Mouse (Mus musculus): ENCODE results near the gene Cyp4f18. TPM values are rescaled to one million over a fixed set of nuclear protein-coding genes. Genes with fewer than 3 reads are reported as not detected.
"Not testable (repeated sequence)": the region's sequence is repeated elsewhere in the genome, so short reads cannot be mapped to it uniquely, and the experiment has no call there.

Gene Cyp4f18
- polyA plus RNA-seq, 1 experiment from 2014 or later = 0.88 TPM

DNA sequence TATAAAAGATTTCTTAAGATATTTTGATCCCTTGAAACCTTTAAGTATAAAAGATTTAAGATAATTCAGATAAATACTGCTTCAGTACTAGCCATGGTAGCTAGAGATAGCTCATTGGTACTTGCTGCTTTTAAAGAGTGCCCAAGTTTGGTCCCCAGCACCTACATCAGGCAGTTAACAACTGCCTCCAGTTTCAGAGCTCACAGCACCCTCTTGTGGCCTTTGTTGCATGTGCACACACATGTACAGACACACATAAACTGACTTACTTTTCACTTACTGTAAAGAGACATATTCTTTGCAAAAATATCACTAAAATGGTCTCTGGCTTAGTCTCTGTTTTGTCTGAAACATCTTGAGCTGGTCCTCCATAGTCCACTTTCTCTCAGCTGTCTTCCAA, 43.0 kb downstream of the Cyp4f18 start:
- Histone ChIP-seq H3K9ac (ENCODE audit: low read depth, low read length) (no peak overlapping the region), H3K4me2 (ENCODE audit: low read length) (no peak overlapping the region), H3K4me1 (ENCODE audit: control insufficient read depth, insufficient read depth, low read depth, low read length) (no peaks in the 10 kb centered on the region), H3K27me3 (replicated peaks; ENCODE audit: control insufficient read depth, insufficient read depth, low read length) (no peaks in the 10 kb centered on the region), H3K9me3 (ENCODE audit: control insufficient read depth, low read length) (no peaks in the 10 kb centered on the region), H3K36me3 (ENCODE audit: control insufficient read depth, insufficient read depth, low read length) (peaks cover 22% of the 10 kb centered on the region), H3K4me3 (ENCODE audit: low read length) (no peak overlapping the region), H3K27ac (ENCODE audit: low read depth, low read length) (no peak overlapping the region)
- no peak for ATAC-seq

- no peaks in the 10 kb centered on the region for H3K27me3 ChIP-seq (replicated peaks; ENCODE audit: control insufficient read depth, insufficient read depth, low read length)
- 98% methylated on average over 2 of the region's 2 CpGs for WGBS
- H3K27ac ChIP-seq (ENCODE audit: low read depth, low read length) = no peak overlapping the region
- ATAC-seq = no peak
- no peaks in the 10 kb centered on the region for H3K4me1 ChIP-seq (ENCODE audit: control insufficient read depth, insufficient read depth, low read depth, low read length)
- H3K4me3 ChIP-seq (ENCODE audit: low read length) = no peak overlapping the region
- peaks cover 22% of the 10 kb centered on the region for H3K36me3 ChIP-seq (ENCODE audit: control insufficient read depth, insufficient read depth, low read length)
- H3K4me2 ChIP-seq (ENCODE audit: low read length) = no peak overlapping the region
- no peak overlapping the region for H3K9ac ChIP-seq (ENCODE audit: low read depth, low read length)
- H3K9me3 ChIP-seq (ENCODE audit: control insufficient read depth, low read length) = no peaks in the 10 kb centered on the region
Observed at GRCm38 (mm10) chr8:71965166-71965565, 44.3 kb downstream of the Cyp4f18 start.

GRCm38 (mm10) chr8:71964051-71964450, 45.4 kb downstream of the Cyp4f18 start:
- 89% methylated on average over 3 of the region's 3 CpGs for WGBS
- H3K9ac ChIP-seq (ENCODE audit: low read depth, low read length) = no peak overlapping the region
- ATAC-seq = no peak
- H3K4me3 ChIP-seq (ENCODE audit: low read length) = no peak overlapping the region
- H3K4me1 ChIP-seq (ENCODE audit: control insufficient read depth, insufficient read depth, low read depth, low read length) = no peaks in the 10 kb centered on the region
- H3K9me3 ChIP-seq (ENCODE audit: control insufficient read depth, low read length) = no peaks in the 10 kb centered on the region
- no peaks in the 10 kb centered on the region for H3K27me3 ChIP-seq (replicated peaks; ENCODE audit: control insufficient read depth, insufficient read depth, low read length)
- no peak overlapping the region for H3K4me2 ChIP-seq (ENCODE audit: low read length)
- peaks cover 22% of the 10 kb centered on the region for H3K36me3 ChIP-seq (ENCODE audit: control insufficient read depth, insufficient read depth, low read length)
- no peak overlapping the region for H3K27ac ChIP-seq (ENCODE audit: low read depth, low read length)

DNA sequence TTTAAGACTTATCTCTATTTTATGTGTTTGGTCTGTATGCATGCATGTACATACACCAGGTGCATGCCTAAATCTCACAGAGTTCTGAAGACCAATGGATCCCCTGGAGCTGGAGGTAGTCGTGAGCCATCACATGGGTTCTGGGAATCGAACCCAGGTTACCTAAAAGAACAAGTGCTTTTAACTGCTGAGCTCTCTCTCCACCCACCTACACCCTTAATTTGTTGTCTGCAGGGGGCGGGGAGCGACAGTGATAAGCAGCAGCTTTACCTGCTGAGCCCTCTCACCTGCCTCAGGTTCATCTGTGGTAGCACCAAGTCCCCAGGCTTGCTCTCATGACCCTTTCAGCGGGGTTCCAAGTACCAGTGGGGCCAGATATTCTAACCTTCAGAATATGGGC, 47.6 kb downstream of the Cyp4f18 start:
- Histone ChIP-seq H3K27me3 (replicated peaks; ENCODE audit: control insufficient read depth, insufficient read depth, low read length) (no peaks in the 10 kb centered on the region), H3K4me2 (ENCODE audit: low read length) (no peak overlapping the region), H3K27ac (ENCODE audit: low read depth, low read length) (no peak overlapping the region), H3K9me3 (ENCODE audit: control insufficient read depth, low read length) (no peaks in the 10 kb centered on the region), H3K4me3 (ENCODE audit: low read length) (no peak overlapping the region), H3K9ac (ENCODE audit: low read depth, low read length) (no peak overlapping the region), H3K4me1 (ENCODE audit: control insufficient read depth, insufficient read depth, low read depth, low read length) (no peaks in the 10 kb centered on the region), H3K36me3 (ENCODE audit: control insufficient read depth, insufficient read depth, low read length) (peaks cover 14% of the 10 kb centered on the region)
- WGBS = 94% methylated on average over 5 of the region's 5 CpGs
- ATAC-seq = no peak

DNA sequence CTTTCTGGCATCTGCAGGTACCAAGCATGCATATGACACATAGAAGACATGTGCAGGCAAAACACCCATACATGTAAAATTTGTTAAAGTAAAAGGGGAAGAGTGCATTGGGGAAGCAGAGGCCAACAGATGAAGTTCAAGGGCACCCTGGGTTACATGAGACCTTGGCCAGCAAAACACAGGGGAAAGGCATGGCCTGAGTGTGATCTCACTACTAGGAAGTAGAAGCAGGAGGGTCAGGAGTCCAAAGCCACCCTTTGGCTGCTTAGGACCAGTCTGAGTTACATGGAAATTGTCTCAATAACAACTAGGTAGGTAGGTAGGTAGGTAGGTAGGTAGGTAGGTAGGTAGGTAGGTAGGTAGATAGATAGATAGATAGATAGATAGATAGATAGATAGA, 48.9 kb downstream of the Cyp4f18 start:
- Histone ChIP-seq H3K9me3 (ENCODE audit: control insufficient read depth, low read length) (no peaks in the 10 kb centered on the region), H3K27me3 (replicated peaks; ENCODE audit: control insufficient read depth, insufficient read depth, low read length) (no peaks in the 10 kb centered on the region), H3K4me3 (ENCODE audit: low read length) (no peak overlapping the region), H3K27ac (ENCODE audit: low read depth, low read length) (no peak overlapping the region), H3K4me1 (ENCODE audit: control insufficient read depth, insufficient read depth, low read depth, low read length) (no peaks in the 10 kb centered on the region), H3K4me2 (ENCODE audit: low read length) (no peak overlapping the region), H3K9ac (ENCODE audit: low read depth, low read length) (no peak overlapping the region), H3K36me3 (ENCODE audit: control insufficient read depth, insufficient read depth, low read length) (peaks cover 6% of the 10 kb centered on the region)
- no peak for ATAC-seq

DNA sequence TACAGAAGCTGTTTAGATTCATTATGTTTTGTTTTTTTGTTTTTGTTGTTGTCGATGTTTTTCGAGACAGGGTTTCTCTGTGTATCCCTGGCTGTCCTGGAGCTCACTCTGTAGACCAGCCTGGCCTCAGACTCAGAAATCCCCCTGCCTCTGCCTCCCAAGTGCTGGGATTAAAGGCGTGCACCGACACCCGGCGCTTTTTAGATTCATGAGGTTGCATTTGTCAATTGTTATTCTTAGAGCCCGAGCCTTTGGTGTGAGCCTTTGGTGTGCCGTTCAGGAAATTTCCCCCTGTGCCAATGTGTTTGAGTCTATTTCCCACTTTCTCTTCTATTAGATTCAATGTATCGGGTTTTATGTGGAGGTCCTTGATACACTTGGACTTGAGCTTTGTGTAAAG, 54.8 kb downstream of the Cyp4f18 start:
- H3K27me3 ChIP-seq (replicated peaks; ENCODE audit: control insufficient read depth, insufficient read depth, low read length) = no peaks in the 10 kb centered on the region
- no peak overlapping the region for H3K4me3 ChIP-seq (ENCODE audit: low read length)
- no peak overlapping the region for H3K4me2 ChIP-seq (ENCODE audit: low read length)
- H3K27ac ChIP-seq (ENCODE audit: low read depth, low read length) = no peak overlapping the region
- peaks cover 10% of the 10 kb centered on the region for H3K4me1 ChIP-seq (ENCODE audit: control insufficient read depth, insufficient read depth, low read depth, low read length)
- H3K36me3 ChIP-seq (ENCODE audit: control insufficient read depth, insufficient read depth, low read length) = peaks cover 4% of the 10 kb centered on the region; the same call in 1 of the 2 replicates
- no peak for ATAC-seq
- H3K9me3 ChIP-seq (ENCODE audit: control insufficient read depth, low read length) = peaks cover 3% of the 10 kb centered on the region; the same call in 1 of the 2 replicates
- 98% methylated on average over 9 of the region's 9 CpGs for WGBS
- H3K9ac ChIP-seq (ENCODE audit: low read depth, low read length) = no peak overlapping the region

- H3K4me3 ChIP-seq (ENCODE audit: low read length); H3K4me2 ChIP-seq (ENCODE audit: low read length); H3K27ac ChIP-seq (ENCODE audit: low read depth, low read length); H3K9me3 ChIP-seq (ENCODE audit: control insufficient read depth, low read length); H3K4me1 ChIP-seq (ENCODE audit: control insufficient read depth, insufficient read depth, low read depth, low read length); H3K27me3 ChIP-seq (replicated peaks; ENCODE audit: control insufficient read depth, insufficient read depth, low read length); H3K9ac ChIP-seq (ENCODE audit: low read depth, low read length); H3K36me3 ChIP-seq (ENCODE audit: control insufficient read depth, insufficient read depth, low read length); ATAC-seq: not testable (repeated sequence)
- 96% methylated on average over 16 of the region's 16 CpGs for WGBS
Observed at GRCm38 (mm10) chr8:71952961-71953700, 56.3 kb downstream of the Cyp4f18 start.

GRCm38 (mm10) chr8:71952489-71952888, 56.9 kb downstream of the Cyp4f18 start:
- Histone ChIP-seq H3K27ac (ENCODE audit: low read depth, low read length) (no peak overlapping the region), H3K9ac (ENCODE audit: low read depth, low read length) (no peak overlapping the region), H3K36me3 (ENCODE audit: control insufficient read depth, insufficient read depth, low read length) (peaks cover 4% of the 10 kb centered on the region; the same call in 1 of the 2 replicates), H3K27me3 (replicated peaks; ENCODE audit: control insufficient read depth, insufficient read depth, low read length) (no peaks in the 10 kb centered on the region), H3K4me3 (ENCODE audit: low read length) (no peak overlapping the region), H3K9me3 (ENCODE audit: control insufficient read depth, low read length) (peaks cover 3% of the 10 kb centered on the region; the same call in 1 of the 2 replicates), H3K4me1 (ENCODE audit: control insufficient read depth, insufficient read depth, low read depth, low read length) (peaks cover 10% of the 10 kb centered on the region), H3K4me2 (ENCODE audit: low read length) (peak overlapping the region; percentile 64; the same call in 1 of the 2 replicates)
- no peak for ATAC-seq
- 93% methylated on average over 1 of the region's 1 CpGs for WGBS

DNA sequence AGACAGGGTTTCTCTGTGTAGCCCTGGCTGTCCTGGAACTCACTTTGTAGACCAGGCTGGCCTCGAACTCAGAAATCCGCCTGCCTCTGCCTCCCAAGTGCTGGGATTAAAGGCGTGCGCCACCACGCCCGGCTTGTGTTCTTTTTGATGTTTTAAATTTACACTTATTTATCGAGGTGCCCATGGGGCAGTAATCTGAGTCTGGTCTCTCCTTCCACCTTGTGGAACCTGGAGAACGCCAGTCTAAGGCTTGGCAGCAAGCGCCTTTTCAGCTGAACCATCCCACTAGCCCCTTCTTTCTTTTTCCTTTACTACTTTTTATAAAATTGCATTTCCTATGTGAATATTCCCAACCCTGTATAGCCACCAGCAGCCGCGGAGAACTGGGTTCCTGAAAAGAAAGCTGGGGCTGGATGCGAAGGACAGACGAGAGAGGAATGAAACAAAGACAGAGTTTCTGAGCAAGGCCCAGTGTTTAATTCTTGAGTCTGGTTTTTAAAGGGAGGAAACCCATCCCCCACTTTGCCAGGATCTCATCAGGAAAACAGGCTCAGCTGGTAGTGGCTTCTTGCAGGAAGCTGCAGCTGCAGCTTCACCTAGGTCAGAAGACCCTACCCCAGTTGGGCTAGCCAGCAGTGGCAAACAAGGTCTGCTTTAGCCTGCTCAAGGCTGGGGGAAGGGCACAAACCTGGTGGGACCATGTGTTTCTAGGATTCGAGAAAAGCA, 57.8 kb downstream of the Cyp4f18 start:
- peaks cover 10% of the 10 kb centered on the region for H3K4me1 ChIP-seq (ENCODE audit: control insufficient read depth, insufficient read depth, low read depth, low read length)
- H3K4me3 ChIP-seq (ENCODE audit: low read length) = peak overlapping the region; percentile 58
- H3K27me3 ChIP-seq (replicated peaks; ENCODE audit: control insufficient read depth, insufficient read depth, low read length) = no peaks in the 10 kb centered on the region
- H3K9me3 ChIP-seq (ENCODE audit: control insufficient read depth, low read length) = peaks cover 3% of the 10 kb centered on the region; the same call in 1 of the 2 replicates
- 39% methylated on average over 12 of the region's 14 CpGs for WGBS
- peak overlapping the region; percentile 77 for H3K9ac ChIP-seq (ENCODE audit: low read depth, low read length)
- peaks cover 4% of the 10 kb centered on the region; the same call in 1 of the 2 replicates for H3K36me3 ChIP-seq (ENCODE audit: control insufficient read depth, insufficient read depth, low read length)
- no peak for ATAC-seq
- H3K27ac ChIP-seq (ENCODE audit: low read depth, low read length) = no peak overlapping the region
- H3K4me2 ChIP-seq (ENCODE audit: low read length) = peak overlapping the region; percentile 64
